Mouse (Mus musculus) cerebellum, adult 11 months (tissue): ENCODE measurements around the gene Vmn2r3.
"Not testable (repeated sequence)": the region's sequence is repeated elsewhere in the genome, so short reads cannot be mapped to it uniquely, and the experiment has no call there.

Source experiments
- DNase-seq: peaks from one replicate; pipeline ENCODE4 v3.0.0; 2022

Vmn2r3 gene

DNA sequence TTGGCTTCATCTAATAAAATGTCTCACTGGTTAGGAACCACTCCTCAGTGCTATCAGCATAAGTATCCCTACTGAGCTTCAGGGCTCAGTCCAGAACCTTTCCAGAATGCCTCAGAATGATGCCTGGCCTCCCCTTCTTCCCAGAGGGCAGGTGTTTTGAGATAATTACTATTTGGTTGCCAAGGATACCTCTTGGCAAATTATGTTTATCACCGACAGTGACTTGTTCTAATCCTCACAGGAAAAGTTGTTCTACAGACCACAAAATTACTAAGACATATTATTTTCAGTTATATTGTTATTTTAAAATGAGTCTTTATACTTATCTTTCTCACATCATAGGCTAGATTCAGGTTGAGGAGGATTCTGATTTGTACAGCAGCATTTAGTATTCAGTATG is at the start of gene Vmn2r3:
Gene Vmn2r3, minus strand, starts transcription at position 101 of the 400 bp plus-strand sequence.
- no peak for DNase-seq

- DNase-seq: no peak
Measured at GRCm38 (mm10) chr3:64332548-64332947, 43.0 kb upstream of the Vmn2r3 start.

DNA sequence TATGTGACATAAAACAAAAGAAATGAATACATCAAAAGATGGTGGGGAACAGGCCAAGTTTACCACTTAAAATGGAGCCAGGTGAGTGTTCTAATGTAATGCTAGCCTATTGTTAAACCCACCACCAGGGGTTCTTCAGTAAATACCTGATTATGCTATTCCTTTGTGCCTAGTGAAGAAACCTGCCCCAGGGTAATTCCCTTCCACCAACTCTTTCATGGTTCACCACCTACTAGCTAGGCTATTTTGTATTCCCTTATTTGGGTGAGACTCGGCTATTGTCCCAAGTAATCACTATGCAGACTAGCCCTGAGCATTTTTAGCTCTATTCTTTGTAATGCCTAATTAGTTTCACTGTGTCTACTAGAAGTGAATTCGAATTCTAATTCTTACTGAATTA is 32.3 kb upstream of the Vmn2r3 start:
- DNase-seq: no peak

GRCm38 (mm10) chr3:64306799-64307198 is 17.3 kb upstream of the Vmn2r3 start:
- no peak for DNase-seq

GRCm38 (mm10) chr3:64265762-64266112 is 23.8 kb downstream of the Vmn2r3 start:
- DNase-seq: no peak

DNA sequence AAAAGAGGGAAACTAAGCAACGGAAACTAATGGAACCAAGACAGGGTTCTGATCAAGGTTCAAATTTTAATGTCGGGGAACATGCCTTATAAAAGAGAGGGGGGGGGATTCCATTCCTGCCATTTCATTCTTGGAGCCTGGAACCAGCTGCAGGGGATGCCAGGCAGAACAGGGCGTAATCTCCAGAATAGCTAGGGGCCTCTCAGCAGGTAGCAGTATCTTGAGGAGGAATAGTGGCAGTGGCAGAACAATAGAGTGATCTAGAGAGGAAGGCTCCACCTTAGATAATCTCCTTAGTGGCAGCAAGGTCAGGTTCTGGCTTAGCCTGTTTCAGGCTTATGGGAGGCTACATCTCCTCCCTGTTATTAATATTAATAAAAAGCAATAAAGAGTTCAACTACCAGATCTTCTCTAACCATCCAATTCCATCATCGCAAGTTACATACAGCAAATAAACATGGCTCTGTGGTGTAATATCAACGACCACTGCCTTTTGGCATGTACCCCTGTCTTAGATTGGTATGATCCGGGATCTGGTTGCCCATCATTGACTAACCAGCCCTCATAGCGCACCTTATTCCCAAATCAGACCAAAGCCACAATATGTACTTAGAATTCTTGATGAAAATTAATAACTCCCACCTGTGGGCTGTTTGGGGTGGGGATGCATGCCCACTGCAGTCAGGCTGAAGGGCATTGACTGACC is 24.3 kb downstream of the Vmn2r3 start:
- not testable (repeated sequence) for DNase-seq

DNA sequence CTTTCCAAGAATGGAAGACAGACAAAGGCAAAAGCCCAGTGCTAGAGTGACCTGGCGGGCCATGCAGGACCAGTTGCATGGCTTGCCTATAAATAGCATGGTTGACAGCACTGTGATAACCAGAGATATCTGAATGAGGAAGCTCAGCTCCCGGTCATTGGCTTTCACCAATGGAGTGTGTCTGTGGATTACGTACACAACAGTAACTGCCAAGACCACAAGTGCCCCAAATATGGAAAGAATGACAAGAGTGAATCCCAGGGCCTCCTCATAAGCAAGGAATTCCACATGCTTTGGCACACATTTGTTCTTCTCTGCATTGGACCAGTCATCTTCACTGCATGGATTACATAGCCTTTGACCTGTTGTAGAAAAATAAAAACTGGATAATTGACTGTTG is 29.9 kb downstream of the Vmn2r3 start:
- DNase-seq: no peak

- DNase-seq: no peak
Measured at GRCm38 (mm10) chr3:64251646-64252045, 37.9 kb downstream of the Vmn2r3 start.

DNA sequence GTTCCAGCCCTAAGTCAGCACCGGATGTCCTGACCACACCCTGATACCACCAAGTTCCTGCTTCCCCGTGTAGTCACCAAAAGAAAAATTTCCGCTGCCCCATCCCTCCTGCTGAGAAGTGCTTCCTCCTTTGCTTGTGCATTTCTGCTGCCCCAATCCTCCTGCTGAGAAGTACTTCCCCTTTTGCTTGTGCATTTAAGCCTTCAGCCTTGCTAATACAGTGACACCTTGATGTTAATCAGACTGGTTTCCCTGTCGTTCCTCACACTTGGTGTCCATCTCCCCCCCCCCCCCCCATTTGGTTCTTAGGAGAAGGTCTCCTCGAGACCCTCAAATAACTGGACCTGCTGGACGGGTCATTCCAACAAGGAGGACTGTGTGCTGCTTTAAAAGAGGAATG is 39.0 kb downstream of the Vmn2r3 start:
- DNase-seq: not testable (repeated sequence)

DNA sequence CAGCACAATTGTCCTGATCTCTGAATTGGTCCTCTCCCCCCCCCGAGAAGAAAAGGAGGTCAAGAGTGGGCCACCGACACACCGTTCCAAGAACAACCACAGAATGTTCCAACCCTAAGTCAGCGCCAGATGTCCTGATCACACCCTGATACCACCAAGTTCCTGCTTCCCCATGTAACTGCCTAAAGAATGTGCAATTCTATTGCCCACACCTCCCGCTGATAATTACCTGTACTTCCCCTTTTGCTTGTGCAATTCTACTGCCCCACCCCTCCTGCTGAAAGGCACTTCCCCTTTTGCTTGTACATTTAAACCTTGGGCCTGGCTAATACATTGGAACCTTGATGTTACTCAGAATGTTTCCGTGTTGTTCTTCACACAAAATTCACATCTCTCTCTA is 54.0 kb downstream of the Vmn2r3 start:
- DNase-seq: not testable (repeated sequence)

- DNase-seq: not testable (repeated sequence)
Measured at GRCm38 (mm10) chr3:64233655-64234054, 55.9 kb downstream of the Vmn2r3 start.

DNA sequence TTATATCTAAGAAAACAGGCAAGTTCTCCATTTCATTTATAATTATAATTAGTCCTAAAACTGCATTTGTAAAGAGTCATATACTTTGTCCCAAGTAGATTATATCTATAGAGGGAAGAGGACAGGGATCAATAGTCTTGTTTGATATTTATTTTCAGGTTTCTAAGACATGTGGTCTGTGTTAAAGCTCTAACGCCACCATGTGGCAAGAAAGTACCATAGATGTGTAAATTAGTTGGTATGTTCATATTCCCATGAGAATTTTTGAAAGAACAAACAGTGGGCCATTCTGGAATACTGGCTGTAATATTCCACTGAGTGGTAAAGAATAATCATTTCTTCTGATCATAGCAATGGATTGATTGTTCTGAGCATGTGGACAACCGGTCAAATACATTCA is 62.3 kb downstream of the Vmn2r3 start:
- no peak for DNase-seq
